Mouse (Mus musculus): ENCODE data around the gene Rtkn.
A peak's percentile ranks its signal among the peaks of the same experiment; 100 is the strongest.

- TF ChIP-seq CTCF (IDR thresholded peaks at IDR 0.05; ENCODE audit: borderline replicate concordance, insufficient read depth, low read length) (no peak), POLR2A (IDR thresholded peaks at IDR 0.05; ENCODE audit: low read depth, low read length) (0 out of 2 replicates have a peak, but pooled peaks have one; percentile 2)
Measured at GRCm38 (mm10) chr6:83134951-83135513, at the start of gene Rtkn.

All from embryonic fibroblast, embryonic 13.5 days (primary cell).